Mouse (Mus musculus) bone marrow macrophage, adult 2 months (primary cell): ENCODE data around the gene Cd274.

Experiments
- CTCF ChIP-seq: IDR thresholded peaks from 2 replicates; pipeline ENCODE4 v1.5.1; 2012; ENCODE audit warnings: low read depth, mild to moderate bottlenecking, low read length, moderate library complexity
- POLR2A ChIP-seq: IDR thresholded peaks from 2 replicates; pipeline ENCODE4 v1.6.1; 2012; ENCODE audit warnings: mild to moderate bottlenecking, low read depth, low read length, borderline replicate concordance

DNA sequence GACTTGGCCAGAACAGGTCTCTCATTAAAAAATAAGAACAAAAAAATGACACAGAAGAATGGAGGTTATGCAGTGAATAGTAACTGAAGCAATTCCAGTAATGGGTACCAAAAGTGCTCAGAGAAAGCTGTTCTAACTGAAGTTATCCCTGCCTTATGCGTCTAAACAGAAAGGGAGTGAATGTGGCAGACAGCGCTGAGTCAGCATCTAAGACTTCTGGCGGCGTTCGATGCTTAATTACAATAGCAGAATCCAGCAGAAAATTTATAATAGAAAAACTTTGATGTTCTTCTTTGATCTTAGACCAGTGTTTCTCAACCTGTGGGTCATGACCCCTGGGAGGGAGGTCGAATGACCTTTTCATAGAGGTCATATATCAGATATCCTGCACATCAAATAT is 21.6 kb upstream of the Cd274 start:
- TF ChIP-seq CTCF, result no peak
- no peak for TF ChIP-seq POLR2A
